Mouse (Mus musculus) retina, postnatal 1 day (tissue): Measurements from ENCODE around the gene Tmem238l.

Experiments used
- DNase-seq: peaks from one replicate; pipeline ENCODE4 v3.0.0-alpha.2; 2012

The Tmem238l gene

GRCm38 (mm10) chr11:66956303-66956702 lies at the start of gene Tmem238l:
Gene Tmem238l, plus strand, starts transcription at chr11:66956638.
- DNase-seq = no peak

GRCm38 (mm10) chr11:66911811-66912210 lies 44.6 kb upstream of the Tmem238l start, which contains the start of gene Pirt:
Gene Pirt, plus strand, starts transcription at chr11:66911981.
- DNase-seq = no peak

GRCm38 (mm10) chr11:66912531-66913458 lies 43.6 kb upstream of the Tmem238l start:
- DNase-seq = no peak

GRCm38 (mm10) chr11:66914249-66914648 lies 42.2 kb upstream of the Tmem238l start:
- DNase-seq = peak; percentile 72

GRCm38 (mm10) chr11:66920012-66920411 lies 36.4 kb upstream of the Tmem238l start:
- DNase-seq = no peak

- no peak for DNase-seq
Observed at GRCm38 (mm10) chr11:66924095-66924823, 32.2 kb upstream of the Tmem238l start.

GRCm38 (mm10) chr11:66928311-66928710 lies 28.1 kb upstream of the Tmem238l start:
- DNase-seq = no peak

GRCm38 (mm10) chr11:66932827-66933599 lies 23.4 kb upstream of the Tmem238l start:
- DNase-seq = no peak

- no peak for DNase-seq
Observed at GRCm38 (mm10) chr11:66934428-66935173, 21.8 kb upstream of the Tmem238l start.

- no peak for DNase-seq
Observed at GRCm38 (mm10) chr11:66942011-66942410, 14.4 kb upstream of the Tmem238l start.

GRCm38 (mm10) chr11:66945224-66945767 lies 11.1 kb upstream of the Tmem238l start:
- no peak for DNase-seq

- no peak for DNase-seq
Observed at GRCm38 (mm10) chr11:66946521-66946920, 9.9 kb upstream of the Tmem238l start.

GRCm38 (mm10) chr11:66946922-66947321 lies 9.5 kb upstream of the Tmem238l start:
- no peak for DNase-seq

- DNase-seq = no peak
Observed at GRCm38 (mm10) chr11:66960797-66961196, 4.4 kb downstream of the Tmem238l start.

GRCm38 (mm10) chr11:66961447-66962176 lies 5.2 kb downstream of the Tmem238l start:
- DNase-seq = no peak

GRCm38 (mm10) chr11:66963462-66963861 lies 7.0 kb downstream of the Tmem238l start:
- no peak for DNase-seq

GRCm38 (mm10) chr11:66966500-66967116 lies 10.2 kb downstream of the Tmem238l start:
- DNase-seq = no peak

GRCm38 (mm10) chr11:66968575-66968974 lies 12.1 kb downstream of the Tmem238l start:
- DNase-seq = no peak

- DNase-seq = no peak
Observed at GRCm38 (mm10) chr11:66973507-66973906, 17.1 kb downstream of the Tmem238l start.

- no peak for DNase-seq
Observed at GRCm38 (mm10) chr11:66975606-66976330, 19.3 kb downstream of the Tmem238l start.
